Mouse (Mus musculus) spleen, adult 2 months (tissue): ENCODE data around the gene Traf3ip1.

ENCODE experiments used
- CTCF ChIP-seq: fragments of 200-500 bp; IDR thresholded peaks from 2 replicates; pipeline ENCODE4 v1.5.1; 2011; ENCODE audit warnings: mild to moderate bottlenecking, inconsistent platforms; ENCODE audit not compliant: insufficient read depth, insufficient read length, insufficient replicate concordance; ENCODE audit errors: extremely low read depth
- POLR2A ChIP-seq: fragments of 200-500 bp; IDR thresholded peaks from 2 replicates; pipeline ENCODE4 v1.6.1; 2011; ENCODE audit warnings: low read depth, low read length, inconsistent platforms

- no peak for TF ChIP-seq CTCF
- no peak for TF ChIP-seq POLR2A
Measured at GRCm38 (mm10) chr1:91533483-91533882, 39.0 kb downstream of the Traf3ip1 start.
